Mouse (Mus musculus) testis, adult 2 months (tissue): Measurements from ENCODE around the gene Vmn1r40.

Experiments used
- CTCF ChIP-seq: fragments of 200-500 bp; IDR thresholded peaks from 2 replicates; pipeline ENCODE4 v1.5.1; 2012; ENCODE audit warnings: low read depth, mild to moderate bottlenecking, inconsistent platforms, low read length, moderate library complexity; ENCODE audit not compliant: control insufficient read depth, insufficient read depth, insufficient replicate concordance
- POLR2A ChIP-seq: fragments of 200-500 bp; IDR thresholded peaks from 2 replicates; pipeline ENCODE4 v1.6.1; 2012; ENCODE audit warnings: low read depth, mild to moderate bottlenecking, inconsistent platforms, low read length, moderate library complexity; ENCODE audit not compliant: control insufficient read depth

DNA sequence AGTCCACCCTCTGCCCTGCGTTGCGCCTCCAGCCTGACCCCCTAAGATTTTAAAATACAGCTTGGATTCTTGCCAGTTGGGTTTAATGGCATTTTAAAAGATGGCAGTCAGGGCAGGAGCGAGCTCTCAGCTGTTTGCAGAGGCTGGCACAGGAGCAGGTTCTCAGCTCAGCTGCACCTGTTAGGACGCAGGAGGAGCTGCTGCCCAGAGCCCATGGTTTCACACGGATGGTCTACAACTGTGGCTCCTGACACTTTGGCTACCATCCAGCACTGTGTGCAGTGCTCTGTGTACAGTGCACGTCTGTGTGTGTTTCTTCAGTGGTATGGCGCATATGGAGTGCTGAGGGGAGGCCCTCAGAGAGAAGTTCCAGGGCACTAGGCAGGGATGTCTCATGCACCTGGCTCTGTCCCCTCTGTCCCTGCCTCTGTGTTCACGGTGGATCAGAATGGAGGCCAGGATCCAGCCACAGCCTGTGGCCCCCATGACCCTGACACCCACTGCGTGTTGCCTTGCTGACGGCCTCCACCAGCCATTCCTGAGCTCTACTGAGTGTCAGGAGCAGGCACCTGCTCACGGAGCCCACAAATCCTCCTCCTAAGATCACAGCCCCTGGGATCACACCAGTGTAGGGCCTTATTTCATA lies 34.1 kb upstream of the Vmn1r40 start:
- TF ChIP-seq POLR2A (no peak), CTCF (no peak)
